Mouse (Mus musculus) layer of hippocampus, adult 8-10 months (tissue): ENCODE measurements around the gene Hes5. TPM values are rescaled to one million over a fixed set of nuclear protein-coding genes. Genes with fewer than 3 reads are reported as not detected.

Source experiments
- DNase-seq, 2 experiments: peaks; one replicate each; pipeline ENCODE4 v3.0.0; 2022; ENCODE audit warnings: low spot score in 2 of 2
- total RNA-seq, 4 experiments: library from RNA; stranded (reverse); gene quantifications; 2 replicates each; pipeline ENCODE4 v1.2.4; 2022

The Hes5 gene
- total RNA-seq, 4 experiments from 2014 or later = 15.1 to 33.7 (median 22.6) TPM

- no peak for DNase-seq
Observed at GRCm38 (mm10) chr4:155011312-155012025, 50.7 kb downstream of the Hes5 start.

Other genes with a start within 250 kb of the Hes5 start
- 1 to 10 TPM; 2.2 to 3.3 (median 2.8) TPM for gene Ttc34, start 123.5 kb upstream of the Hes5 start, total RNA-seq
- under 1 TPM; 0.25 to 0.73 (median 0.41) TPM for gene Mmel1, start 91.3 kb upstream of the Hes5 start, total RNA-seq
- gene Fam213b, start 61.8 kb upstream of the Hes5 start, total RNA-seq = 10 to 100 TPM; 49.5 to 59.8 (median 57.0) TPM
- 1 to 10 TPM; 1.6 to 5.2 (median 3.8) TPM for gene Tnfrsf14, start 32.4 kb upstream of the Hes5 start, total RNA-seq
- gene Pank4, start 3.2 kb downstream of the Hes5 start, total RNA-seq = 10 to 100 TPM; 34.4 to 46.8 (median 42.3) TPM
- gene Plch2, start 95.9 kb downstream of the Hes5 start, total RNA-seq = 100 to 1,000 TPM in 1 of 4 experiments, 10 to 100 TPM in 3; 85.1 to 110 (median 94.9) TPM
- 10 to 100 TPM; 18.2 to 25.4 (median 21.9) TPM for gene Pex10, start 106.1 kb downstream of the Hes5 start, total RNA-seq
- gene Rer1, start 125.5 kb downstream of the Hes5 start, total RNA-seq = 10 to 100 TPM; 57.4 to 63.2 (median 60.8) TPM
- gene Morn1, start 125.7 kb downstream of the Hes5 start, total RNA-seq = 10 to 100 TPM; 11.5 to 19.0 (median 16.4) TPM